Mouse (Mus musculus) neural tube, embryonic 11.5 days (tissue): ENCODE results near the gene Ank2. TPM values are rescaled to one million over a fixed set of nuclear protein-coding genes. Genes with fewer than 3 reads are reported as not detected.

Experiments
- ATAC-seq: fragments of 200-750 bp; cut with Nextera tagmentation; 2 replicates; pipeline ENCODE4 v1.8.0; 2017; ENCODE audit warnings: moderate number of reproducible peaks, mild to moderate bottlenecking, moderate TSS enrichment, moderate library complexity; ENCODE audit not compliant: insufficient read depth, low FRiP score, low TSS enrichment
- DNase-seq: peaks from one replicate; pipeline ENCODE4 v3.0.0-alpha.2; 2015; ENCODE audit warnings: low spot score
- H3K27ac ChIP-seq: fragments of 300-500 bp; sonication (generic); 2 replicates; pipeline ENCODE4 v1.5.1; 2014; ENCODE audit warnings: low read depth, mild to moderate bottlenecking, low read length
- H3K27me3 ChIP-seq: fragments of 300-500 bp; sonication (generic); 2 replicates; pipeline ENCODE4 v1.6.1; 2014; ENCODE audit warnings: mild to moderate bottlenecking, low read length, mixed read lengths; ENCODE audit not compliant: control insufficient read depth, insufficient read depth
- H3K36me3 ChIP-seq: fragments of 300-500 bp; sonication (generic); 2 replicates; pipeline ENCODE4 v1.6.1; 2014; ENCODE audit warnings: mild to moderate bottlenecking, low read length, moderate library complexity, mixed read lengths; ENCODE audit not compliant: control insufficient read depth, insufficient read depth
- H3K4me1 ChIP-seq: fragments of 300-500 bp; sonication (generic); 2 replicates; pipeline ENCODE4 v1.6.1; 2014; ENCODE audit warnings: low read length, mixed read lengths; ENCODE audit not compliant: control insufficient read depth, insufficient read depth
- H3K4me2 ChIP-seq: fragments of 300-500 bp; sonication (generic); 2 replicates; pipeline ENCODE4 v1.6.1; 2014; ENCODE audit warnings: low read depth, mild to moderate bottlenecking, moderate library complexity
- H3K4me3 ChIP-seq: fragments of 300-500 bp; sonication (generic); 2 replicates; pipeline ENCODE4 v1.5.1; 2014; ENCODE audit warnings: low read depth, low read length
- H3K9ac ChIP-seq: fragments of 300-500 bp; sonication (generic); 2 replicates; pipeline ENCODE4 v1.6.1; 2014; ENCODE audit warnings: mild to moderate bottlenecking, low read length
- H3K9me3 ChIP-seq: fragments of 300-500 bp; sonication (generic); 2 replicates; pipeline ENCODE4 v1.6.1; 2016; ENCODE audit warnings: low read length; ENCODE audit not compliant: control insufficient read depth
- WGBS: fragments of 180-500 bp; shearing (Covaris S2); extraction: QIAGEN DNeasy Blood & Tissue Kit; methylation state at CpG from one replicate; pipeline ENCODE4 v1.1.7; 2014; 5-methylcytosine and 5-hydroxymethylcytosine counted together
- polyA plus RNA-seq: library from polyadenylated mRNA; unstranded; fragments of >200 nt; fragmentation: Nextera tagmentation; extraction: Ambion mirVana; gene quantifications from 2 replicates; pipeline ENCODE4 v1.2.1, GENCODE M21; 2014

Ank2 gene
- polyA plus RNA-seq, 1 experiment from 2014 or later: 64.8 TPM

- WGBS: 62% methylated on average over 4 of the region's 4 CpGs
- no peak for DNase-seq
Observed at GRCm38 (mm10) chr3:126944838-126945237, 554.3 kb downstream of the Ank2 start.

DNA sequence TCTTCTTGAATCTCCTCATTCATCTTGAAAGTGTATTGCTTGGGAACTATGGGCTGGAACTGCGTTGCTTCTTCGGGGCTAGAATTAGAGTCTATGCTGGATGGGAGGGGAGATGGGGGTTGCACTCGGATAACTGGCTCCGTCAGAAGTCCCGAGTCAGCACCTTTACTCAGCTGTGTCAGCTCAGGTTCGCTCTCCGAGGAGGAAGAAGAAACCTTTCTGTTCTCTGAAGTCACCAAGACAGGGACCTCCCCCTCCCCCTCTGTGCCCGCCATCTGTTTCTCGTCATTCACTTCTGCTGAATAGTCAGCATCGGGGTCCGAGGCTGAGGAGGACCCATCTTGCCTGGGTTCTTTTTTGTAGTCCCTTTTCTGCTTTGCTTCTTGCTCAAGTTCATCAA is 555.1 kb downstream of the Ank2 start:
- Histone ChIP-seq H3K9me3 (no peaks in the 10 kb centered on the region), H3K36me3 (peaks cover 6% of the 10 kb centered on the region), H3K4me1 (no peaks in the 10 kb centered on the region), H3K4me3 (no peak overlapping the region), H3K27ac (no peak overlapping the region), H3K4me2 (no peak overlapping the region), H3K9ac (no peak overlapping the region), H3K27me3 (no peaks in the 10 kb centered on the region)
- WGBS: 68% methylated on average over 11 of the region's 11 CpGs
- no peak for ATAC-seq
- DNase-seq: no peak

More at GRCm38 (mm10) chr3:126944838-126945237, 554.3 kb downstream of the Ank2 start:
- H3K9ac ChIP-seq: no peak overlapping the region
- no peak for ATAC-seq
- H3K4me2 ChIP-seq: no peak overlapping the region
- H3K27ac ChIP-seq: no peak overlapping the region
- H3K27me3 ChIP-seq: no peaks in the 10 kb centered on the region
- H3K4me1 ChIP-seq: no peaks in the 10 kb centered on the region
- no peaks in the 10 kb centered on the region for H3K9me3 ChIP-seq
- peaks cover 6% of the 10 kb centered on the region for H3K36me3 ChIP-seq
- H3K4me3 ChIP-seq: no peak overlapping the region

- Histone ChIP-seq H3K9me3 (no peaks in the 10 kb centered on the region), H3K4me2 (no peak overlapping the region), H3K9ac (no peak overlapping the region), H3K4me1 (no peaks in the 10 kb centered on the region), H3K27ac (no peak overlapping the region), H3K27me3 (no peaks in the 10 kb centered on the region), H3K36me3 (no peaks in the 10 kb centered on the region), H3K4me3 (no peak overlapping the region)
- WGBS: 85% methylated on average over 5 of the region's 5 CpGs
- ATAC-seq (no peak), DNase-seq (no peak)
Observed at GRCm38 (mm10) chr3:126940452-126940851, 558.7 kb downstream of the Ank2 start.

DNA sequence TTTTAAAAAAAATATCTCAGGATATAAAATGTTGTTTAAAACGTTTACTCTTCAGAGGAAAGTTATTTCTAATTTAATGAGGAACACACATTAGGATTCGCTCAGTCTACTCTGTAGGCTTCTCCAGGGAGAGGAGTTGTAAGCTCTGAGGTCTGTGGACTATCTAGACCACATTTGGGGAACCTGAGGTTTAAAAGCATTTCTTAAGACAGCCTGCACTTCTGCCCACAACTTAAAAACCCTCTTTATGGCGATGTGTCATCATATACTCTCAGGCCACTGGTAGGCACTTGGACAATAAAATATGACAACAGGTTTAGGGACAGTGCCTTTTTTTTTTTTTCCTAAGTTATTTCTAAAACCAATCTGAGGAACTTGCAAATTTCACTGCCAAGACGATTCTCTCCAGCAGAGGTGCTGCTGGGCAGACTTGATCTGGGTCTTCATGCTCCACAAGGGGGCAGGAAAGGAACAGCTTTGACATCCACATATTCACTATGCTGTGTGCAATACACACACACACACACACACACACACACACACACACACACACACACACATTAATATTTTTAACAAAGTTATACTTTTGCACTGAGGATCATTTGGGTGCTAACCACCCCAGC is 567.2 kb downstream of the Ank2 start:
- ATAC-seq: no peak
- 71% methylated on average over 4 of the region's 4 CpGs for WGBS
- peak; percentile 31 for DNase-seq

GRCm38 (mm10) chr3:126923575-126924382 is 575.4 kb downstream of the Ank2 start:
- DNase-seq: no peak
- no peaks in the 10 kb centered on the region for H3K27me3 ChIP-seq
- H3K36me3 ChIP-seq: no peaks in the 10 kb centered on the region
- H3K4me2 ChIP-seq: no peak overlapping the region
- no peak overlapping the region for H3K27ac ChIP-seq
- H3K9ac ChIP-seq: no peak overlapping the region
- no peaks in the 10 kb centered on the region for H3K9me3 ChIP-seq
- no peaks in the 10 kb centered on the region for H3K4me1 ChIP-seq
- WGBS: 82% methylated on average over 12 of the region's 12 CpGs
- H3K4me3 ChIP-seq: no peak overlapping the region
- ATAC-seq: no peak

More for the DNA sequence above, 567.2 kb downstream of the Ank2 start:
- H3K9me3 ChIP-seq: no peaks in the 10 kb centered on the region
- no peak overlapping the region for H3K9ac ChIP-seq
- no peak overlapping the region for H3K4me2 ChIP-seq
- no peak overlapping the region for H3K27ac ChIP-seq
- peaks cover 2% of the 10 kb centered on the region; the same call in 1 of the 2 replicates for H3K36me3 ChIP-seq
- no peaks in the 10 kb centered on the region for H3K27me3 ChIP-seq
- no peak overlapping the region for H3K4me3 ChIP-seq
- H3K4me1 ChIP-seq: no peaks in the 10 kb centered on the region

- Histone ChIP-seq H3K27me3 (no peaks in the 10 kb centered on the region), H3K36me3 (no peaks in the 10 kb centered on the region), H3K4me2 (no peak overlapping the region), H3K9ac (no peak overlapping the region), H3K27ac (no peak overlapping the region), H3K4me3 (no peak overlapping the region), H3K9me3 (no peaks in the 10 kb centered on the region), H3K4me1 (no peaks in the 10 kb centered on the region)
- no peak for ATAC-seq
- 81% methylated on average over 3 of the region's 3 CpGs for WGBS
- no peak for DNase-seq
Observed at GRCm38 (mm10) chr3:126921941-126922340, 577.2 kb downstream of the Ank2 start.

- H3K4me1 ChIP-seq: no peaks in the 10 kb centered on the region
- ATAC-seq (no peak), DNase-seq (no peak)
- H3K27ac ChIP-seq: no peak overlapping the region
- no peak overlapping the region for H3K9ac ChIP-seq
- no peaks in the 10 kb centered on the region for H3K27me3 ChIP-seq
- no peak overlapping the region for H3K4me3 ChIP-seq
- H3K9me3 ChIP-seq: no peaks in the 10 kb centered on the region
- no peak overlapping the region for H3K4me2 ChIP-seq
- WGBS: 91% methylated on average over 3 of the region's 3 CpGs
- no peaks in the 10 kb centered on the region for H3K36me3 ChIP-seq
Observed at GRCm38 (mm10) chr3:126920296-126920695, 578.9 kb downstream of the Ank2 start.

- no peak overlapping the region for H3K27ac ChIP-seq
- H3K27me3 ChIP-seq: no peaks in the 10 kb centered on the region
- no peaks in the 10 kb centered on the region for H3K4me1 ChIP-seq
- H3K4me3 ChIP-seq: no peak overlapping the region
- DNase-seq (no peak), ATAC-seq (no peak)
- H3K9ac ChIP-seq: no peak overlapping the region
- H3K36me3 ChIP-seq: no peaks in the 10 kb centered on the region
- H3K9me3 ChIP-seq: no peaks in the 10 kb centered on the region
- 91% methylated on average over 10 of the region's 10 CpGs for WGBS
- H3K4me2 ChIP-seq: no peak overlapping the region
Observed at GRCm38 (mm10) chr3:126918805-126919473, 580.2 kb downstream of the Ank2 start.
